Mouse (Mus musculus) c-Kit-positive CD71-positive TER-119-negative erythroid progenitor cells, embryonic 14.5 days (primary cell): Measurements from ENCODE around the gene Cers5.
"Not testable (repeated sequence)": the region's sequence is repeated elsewhere in the genome, so short reads cannot be mapped to it uniquely, and the experiment has no call there.

Experiments
- DNase-seq: peaks from one replicate; pipeline ENCODE4 v3.0.0-alpha.2; 2013; ENCODE audit warnings: low read depth

The Cers5 gene

GRCm38 (mm10) chr15:99787625-99788120 lies 15.0 kb upstream of the Cers5 start:
- DNase-seq: no peak

DNA sequence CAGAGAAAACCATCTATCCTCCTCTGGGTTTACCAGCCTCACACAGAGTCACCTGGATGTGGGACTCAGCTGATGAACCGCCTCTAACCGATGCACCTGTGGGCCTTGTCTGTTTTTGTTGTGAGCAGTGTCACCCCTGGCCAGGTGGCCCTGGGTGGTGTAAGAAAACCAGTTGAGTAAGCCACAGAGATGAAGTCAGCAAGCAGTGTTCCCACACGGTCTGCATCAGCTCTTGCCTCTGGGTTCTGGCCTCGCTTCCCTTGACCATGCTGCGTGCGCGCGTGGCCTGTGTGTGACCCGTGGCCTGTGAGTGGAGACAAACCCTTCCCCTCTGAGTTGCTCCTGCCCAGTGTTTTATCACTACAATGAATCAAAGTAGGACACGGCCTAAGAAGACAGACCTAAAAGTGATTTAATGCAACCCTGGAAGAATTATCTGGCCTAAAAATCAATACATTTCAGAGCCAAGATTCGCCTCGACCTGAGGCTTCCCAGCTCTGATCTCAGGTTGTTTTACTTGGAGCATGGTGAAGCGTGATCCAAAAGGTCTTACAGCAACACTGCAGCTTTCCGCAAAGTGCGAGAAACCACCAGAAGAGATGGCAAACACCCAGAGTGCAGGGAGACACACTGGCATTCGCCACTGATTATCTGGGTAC lies 6.1 kb upstream of the Cers5 start:
- no peak for DNase-seq

GRCm38 (mm10) chr15:99778148-99778547 lies 5.5 kb upstream of the Cers5 start:
- DNase-seq: no peak

DNA sequence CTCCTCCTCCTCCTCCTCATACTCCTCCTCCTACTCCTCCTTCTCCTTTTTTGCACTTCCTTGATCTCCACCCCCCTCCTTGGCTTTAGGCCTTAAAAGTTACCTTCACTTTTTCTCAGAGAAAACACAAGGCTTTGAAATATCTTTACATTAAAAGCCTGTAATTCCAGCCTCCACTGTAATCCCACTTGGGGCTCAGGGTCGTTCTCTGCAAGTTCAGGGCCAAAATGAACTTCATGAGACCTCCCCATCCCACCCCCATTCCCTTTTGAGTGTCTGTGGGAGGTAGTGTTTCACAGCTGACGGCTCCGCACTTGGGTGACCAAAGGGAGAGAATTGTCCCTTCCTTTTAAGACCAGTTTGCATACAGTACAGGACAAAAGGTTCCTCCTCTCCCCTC lies 240 bp upstream of the Cers5 start:
- no peak for DNase-seq

DNA sequence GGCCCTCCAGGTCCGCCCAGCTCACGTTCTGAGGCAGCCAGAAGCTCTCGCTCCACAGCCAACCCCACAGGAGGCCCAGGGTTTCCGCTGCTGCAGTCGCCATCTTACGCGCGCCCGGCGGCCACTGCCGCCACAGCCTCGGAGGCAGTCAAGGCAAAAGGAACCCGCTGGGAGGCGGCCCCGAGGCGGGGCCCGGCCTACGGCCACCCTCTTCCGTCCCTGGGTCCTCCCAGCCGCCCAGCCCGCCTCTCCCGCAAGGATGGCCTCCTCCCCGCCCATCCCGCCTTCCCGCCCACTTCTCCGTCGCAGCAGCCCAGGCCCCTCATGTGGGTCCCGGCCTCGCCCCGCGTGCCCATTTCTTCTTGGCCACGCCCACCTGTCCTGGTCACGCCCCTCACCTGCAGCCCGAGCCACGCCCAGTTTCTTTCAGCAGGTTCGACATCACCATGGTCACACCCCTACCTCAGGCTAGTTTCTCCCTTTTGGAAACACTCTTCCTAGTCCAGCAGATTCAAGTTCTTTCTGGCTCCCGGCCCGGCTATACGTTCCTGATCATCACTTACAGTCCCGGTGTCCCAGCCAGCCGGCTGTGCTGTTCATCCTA lies 306 bp downstream of the Cers5 start:
- DNase-seq: peak; percentile 32

DNA sequence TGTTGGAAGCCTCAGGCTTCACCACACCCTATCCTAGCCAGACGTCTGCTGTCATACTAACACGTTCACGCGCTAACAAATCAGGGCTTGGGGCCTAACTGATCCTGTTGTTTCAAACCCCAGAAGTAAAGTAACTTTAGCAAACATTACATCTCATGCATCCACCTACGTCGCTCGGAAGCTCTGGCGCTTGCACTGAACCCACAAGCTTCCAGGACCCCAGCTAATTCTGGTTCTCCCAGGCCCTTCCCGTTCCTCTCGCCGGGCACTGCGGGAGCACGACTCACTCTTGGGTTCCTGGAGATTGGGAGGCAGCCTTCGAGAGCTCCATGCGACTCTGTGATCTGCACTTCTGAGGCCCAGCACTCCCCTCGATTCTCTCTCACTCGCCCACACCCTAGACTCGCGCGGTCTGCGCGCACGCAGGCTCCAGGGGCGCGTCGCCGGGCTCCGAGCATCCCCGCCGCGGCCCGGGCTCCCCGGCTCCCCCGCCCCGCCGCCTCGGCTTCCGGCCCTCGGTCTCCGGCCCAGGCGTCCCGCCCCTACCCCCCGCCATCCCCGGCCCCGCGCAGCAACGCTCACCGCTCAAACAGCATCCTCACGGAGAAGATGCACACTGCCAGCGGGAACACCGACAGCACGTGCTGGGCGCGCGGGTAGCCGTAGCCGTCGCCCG lies 946 bp downstream of the Cers5 start:
- DNase-seq: no peak

DNA sequence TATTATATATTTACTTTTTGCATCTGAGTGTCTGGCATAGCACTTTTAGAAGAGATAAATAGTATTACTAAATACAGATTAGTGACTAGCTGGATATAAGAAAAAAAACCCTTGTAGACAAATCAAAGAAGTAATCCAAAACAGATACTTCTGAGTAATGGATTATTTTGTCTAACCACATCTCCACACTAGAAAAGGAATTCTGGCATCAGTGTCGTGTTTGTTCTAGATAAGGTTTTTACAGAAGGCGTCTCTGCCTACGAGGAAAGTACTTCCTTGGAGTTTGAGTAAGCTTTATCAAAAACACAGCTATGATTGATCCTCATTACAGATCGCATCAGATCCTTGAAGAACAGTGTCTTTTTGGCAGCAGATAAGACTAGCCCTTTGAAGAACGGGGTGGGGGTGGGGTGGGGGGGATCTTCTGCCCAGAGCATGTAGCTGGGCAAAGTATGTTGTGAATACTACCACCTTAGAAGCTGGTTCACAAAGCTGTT lies 1.6 kb downstream of the Cers5 start:
- no peak for DNase-seq

GRCm38 (mm10) chr15:99768761-99769160 lies 3.9 kb downstream of the Cers5 start:
- DNase-seq: no peak

- no peak for DNase-seq
These were observed 5.2 kb downstream of the Cers5 start for GRCm38 (mm10) chr15:99767467-99767866.

GRCm38 (mm10) chr15:99754204-99754603 lies 18.5 kb downstream of the Cers5 start:
- no peak for DNase-seq

GRCm38 (mm10) chr15:99740229-99740628 lies 32.5 kb downstream of the Cers5 start:
- no peak for DNase-seq

DNA sequence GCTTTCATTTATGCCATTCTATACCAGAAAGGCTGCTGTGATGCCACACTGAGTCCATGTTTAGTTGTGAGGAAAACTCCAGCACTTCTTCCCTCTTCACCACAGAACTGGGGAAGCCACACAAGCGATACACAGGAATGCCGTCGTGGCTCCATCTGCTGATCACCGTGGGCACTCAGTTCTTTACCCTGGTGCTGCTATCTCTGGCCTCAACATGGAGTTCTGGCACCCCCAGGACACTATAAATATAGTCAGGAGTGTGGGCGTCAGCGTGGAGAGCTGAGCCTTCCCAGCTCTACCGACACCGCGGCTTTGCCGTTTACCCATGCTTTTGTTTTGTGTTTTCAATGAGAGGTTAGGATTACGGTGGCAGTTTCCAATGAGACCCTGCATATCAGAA lies 36.0 kb downstream of the Cers5 start:
- DNase-seq: no peak

GRCm38 (mm10) chr15:99735631-99736030 lies 37.1 kb downstream of the Cers5 start:
- no peak for DNase-seq

- no peak for DNase-seq
These were observed 39.5 kb downstream of the Cers5 start for GRCm38 (mm10) chr15:99733186-99733585.

DNA sequence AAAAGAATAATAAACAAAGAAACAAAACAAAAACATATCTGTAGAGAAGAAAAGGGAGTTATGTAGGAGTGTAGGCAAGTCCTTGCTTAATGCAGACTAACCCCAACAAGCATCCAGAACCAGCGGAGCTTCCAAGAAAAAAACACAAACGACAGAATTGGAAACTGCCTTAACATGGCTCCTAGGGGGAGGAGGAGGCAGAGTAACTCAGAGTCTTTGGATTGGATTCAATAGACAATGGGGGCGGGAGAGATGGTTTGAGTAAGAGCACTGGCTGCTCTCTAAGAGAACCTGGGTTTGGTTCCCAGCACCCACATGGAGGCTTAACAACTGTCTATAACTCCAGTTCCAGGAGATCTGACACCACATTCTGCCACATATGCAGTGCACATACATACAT lies 41.0 kb downstream of the Cers5 start:
- DNase-seq: no peak

DNA sequence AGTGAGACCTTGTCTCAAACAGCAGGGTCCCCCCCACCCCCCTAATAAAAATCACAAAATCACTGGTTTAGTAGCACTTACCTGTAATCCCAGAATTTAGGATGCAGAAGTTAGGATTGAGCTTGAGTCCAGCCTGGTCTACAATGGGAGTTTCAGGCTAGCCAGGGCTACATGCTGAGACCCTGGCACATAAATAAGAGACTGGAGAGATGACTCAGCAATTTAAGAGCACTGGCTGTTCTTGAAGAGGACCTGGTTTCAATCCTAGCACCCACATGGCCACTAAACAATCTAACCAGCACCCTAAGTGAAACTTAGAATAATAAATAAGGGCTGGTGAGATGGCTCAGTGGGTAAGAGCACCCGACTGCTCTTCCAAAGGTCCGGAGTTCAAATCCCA lies 41.5 kb downstream of the Cers5 start:
- no peak for DNase-seq

- DNase-seq: no peak
These were observed 43.5 kb downstream of the Cers5 start for GRCm38 (mm10) chr15:99729056-99729783.

DNA sequence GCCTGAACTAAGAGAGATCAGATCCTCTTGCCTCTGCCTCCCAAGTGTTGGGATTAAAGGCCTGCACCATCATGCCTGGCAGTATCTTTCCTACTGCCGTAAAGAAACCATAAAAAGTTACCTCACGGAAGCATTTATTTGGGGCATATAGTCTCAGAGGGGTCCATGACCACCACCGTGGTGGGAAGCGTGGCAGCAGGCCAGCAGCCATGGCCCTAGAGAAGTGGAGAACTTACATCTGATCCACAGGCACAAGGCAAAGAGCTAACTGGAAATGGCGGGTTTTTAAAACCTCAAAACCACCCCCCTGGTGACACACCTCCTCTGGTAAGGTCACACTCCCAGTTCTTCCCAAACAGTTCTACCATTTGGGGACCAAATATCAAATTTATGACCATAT lies 44.5 kb downstream of the Cers5 start:
- no peak for DNase-seq

- DNase-seq: no peak
These were observed 45.2 kb downstream of the Cers5 start for GRCm38 (mm10) chr15:99727525-99727924.

GRCm38 (mm10) chr15:99727039-99727438 lies 45.6 kb downstream of the Cers5 start:
- DNase-seq: not testable (repeated sequence)

- no peak for DNase-seq
These were observed 46.1 kb downstream of the Cers5 start for GRCm38 (mm10) chr15:99726549-99726948.

DNA sequence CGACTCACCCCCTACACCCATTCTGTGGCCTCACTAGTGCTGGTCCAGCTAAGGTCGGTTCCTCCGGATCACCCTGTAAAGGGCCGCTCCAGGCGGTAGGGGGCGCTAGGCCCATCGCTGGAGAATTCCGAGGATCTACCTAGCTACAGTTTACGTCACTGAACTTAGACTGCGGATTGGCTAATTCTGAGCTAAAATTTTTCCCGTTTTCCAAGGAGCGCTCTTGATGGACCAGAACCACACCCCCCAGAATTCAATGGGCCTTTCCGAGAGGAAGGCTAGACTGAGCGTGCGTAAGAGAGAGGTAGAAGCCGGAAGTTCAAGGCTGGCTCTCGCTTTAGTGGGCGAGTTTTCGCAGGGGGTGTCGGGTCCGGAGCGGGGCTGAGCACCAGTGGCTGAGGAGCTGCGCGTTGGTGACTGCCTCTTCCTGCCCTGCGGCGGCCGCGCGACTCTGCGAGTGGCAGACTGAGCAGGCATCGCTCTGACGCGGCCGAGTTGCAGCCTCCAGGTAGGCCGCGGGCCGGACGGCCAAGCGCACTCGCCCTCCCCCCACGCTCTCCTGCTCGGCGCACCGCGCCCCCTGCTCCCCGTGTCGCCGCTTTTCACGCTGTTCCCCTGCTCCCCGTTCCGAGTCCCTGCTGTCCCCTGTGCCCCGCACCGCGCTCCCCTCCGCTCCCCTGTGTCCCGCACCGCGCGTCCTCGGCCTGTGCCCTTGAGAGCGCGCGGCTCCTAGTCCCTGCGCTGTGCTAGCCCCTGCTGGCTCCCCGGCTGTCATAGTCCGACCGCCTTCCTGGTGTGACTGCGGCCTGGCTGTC lies 47.1 kb downstream of the Cers5 start, which contains the start of gene Cox14:
Cox14 (plus strand) TSS at position 278 of the 815 bp plus-strand sequence.
- peak; percentile 95 for DNase-seq
